Mouse (Mus musculus): ENCODE measurements at regions not wholly inside any gene's neighbourhood (a gene's known extent, or its start where the extent isn't known, plus 50 kb on each side); places are given as distances from the start of the nearest gene placed in this dataset.
"Not testable (repeated sequence)": the region's sequence is repeated elsewhere in the genome, so short reads cannot be mapped to it uniquely, and the experiment has no call there.

DNA sequence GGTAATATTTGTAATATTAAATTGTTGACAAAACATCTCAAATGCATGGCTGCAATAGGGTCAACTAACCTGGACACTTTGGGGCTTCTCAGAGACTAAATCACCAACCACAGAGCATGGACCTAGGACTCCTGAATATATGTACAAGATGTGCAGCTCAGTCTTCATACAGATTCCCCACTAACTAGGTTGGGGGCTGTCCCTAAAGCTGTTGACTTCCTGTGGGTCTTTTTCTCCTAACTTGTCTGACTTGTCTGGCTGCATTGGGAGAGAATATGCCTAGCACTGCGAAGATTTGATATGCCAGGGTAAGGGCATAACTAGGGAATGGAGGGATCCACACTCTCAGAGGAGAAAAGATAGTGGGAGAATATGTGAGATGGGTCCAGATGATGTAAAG lies 895.6 kb upstream of the Zfp386 start:
- not testable (repeated sequence) for TF ChIP-seq EP300, CTCF (IDR thresholded peaks at IDR 0.05; ENCODE audit: low read depth)
